Mouse (Mus musculus): Measurements from ENCODE around the gene Olfr1377.
A peak's percentile ranks its signal among the peaks of the same experiment; 100 is the strongest.
"Not testable (repeated sequence)": the region's sequence is repeated elsewhere in the genome, so short reads cannot be mapped to it uniquely, and the experiment has no call there.

The Olfr1377 gene

GRCm38 (mm10) chr11:50981667-50982066 is at the start of gene Olfr1377:
Gene Olfr1377, plus strand, starts transcription at chr11:50981967.
- no peak for DNase-seq (ENCODE audit: low spot score)

GRCm38 (mm10) chr11:50932040-50932439 is 49.7 kb upstream of the Olfr1377 start:
- no peak for DNase-seq (ENCODE audit: low spot score)

- DNase-seq (ENCODE audit: low spot score), result no peak
Observed at GRCm38 (mm10) chr11:50938435-50938834, 43.3 kb upstream of the Olfr1377 start.

GRCm38 (mm10) chr11:50939621-50940366 is 42.0 kb upstream of the Olfr1377 start:
- peak; percentile 10 for DNase-seq (ENCODE audit: low spot score)

GRCm38 (mm10) chr11:50942386-50942785 is 39.4 kb upstream of the Olfr1377 start:
- DNase-seq (ENCODE audit: low spot score), result no peak

- no peak for DNase-seq (ENCODE audit: low spot score)
Observed at GRCm38 (mm10) chr11:50943506-50943905, 38.3 kb upstream of the Olfr1377 start, which contains the start of gene 4933414I15Rik. Gene 4933414I15Rik, minus strand, starts transcription at chr11:50943765.

GRCm38 (mm10) chr11:50952290-50952689 is 29.5 kb upstream of the Olfr1377 start:
- peak; percentile 8 for DNase-seq (ENCODE audit: low spot score)

- DNase-seq (ENCODE audit: low spot score), result no peak
Observed at GRCm38 (mm10) chr11:50953665-50954064, 28.1 kb upstream of the Olfr1377 start, which contains the start of gene Prop1. Gene Prop1, minus strand, starts transcription at chr11:50953765.

- DNase-seq (ENCODE audit: low spot score), result peak; percentile 13
Observed at GRCm38 (mm10) chr11:50964886-50965285, 16.9 kb upstream of the Olfr1377 start.

GRCm38 (mm10) chr11:50966230-50966629 is 15.5 kb upstream of the Olfr1377 start, which contains the start of gene Olfr1378:
Gene Olfr1378, plus strand, starts transcription at chr11:50966530.
- no peak for DNase-seq (ENCODE audit: low spot score)

GRCm38 (mm10) chr11:50977216-50977615 is 4.6 kb upstream of the Olfr1377 start:
- DNase-seq (ENCODE audit: low spot score), result no peak

- DNase-seq (ENCODE audit: low spot score), result no peak
Observed at GRCm38 (mm10) chr11:51003296-51003695, 21.5 kb downstream of the Olfr1377 start, which contains the start of gene Olfr51. Gene Olfr51, plus strand, starts transcription at chr11:51003596.

- peak; percentile 2 for DNase-seq (ENCODE audit: low spot score)
Observed at GRCm38 (mm10) chr11:51011821-51012220, 30.1 kb downstream of the Olfr1377 start.

GRCm38 (mm10) chr11:51013936-51014335 is 32.2 kb downstream of the Olfr1377 start, which contains the start of gene Olfr54:
Gene Olfr54, plus strand, starts transcription at chr11:51014236.
- no peak for DNase-seq (ENCODE audit: low spot score)

GRCm38 (mm10) chr11:51016341-51016740 is 34.6 kb downstream of the Olfr1377 start:
- no peak for DNase-seq (ENCODE audit: low spot score)

- DNase-seq (ENCODE audit: low spot score), result not testable (repeated sequence)
Observed at GRCm38 (mm10) chr11:51026811-51027210, 45.0 kb downstream of the Olfr1377 start.

GRCm38 (mm10) chr11:51029381-51029780 is 47.6 kb downstream of the Olfr1377 start:
- not testable (repeated sequence) for DNase-seq (ENCODE audit: low spot score)

- no peak for DNase-seq (ENCODE audit: low spot score)
Observed at GRCm38 (mm10) chr11:51030225-51030624, 48.5 kb downstream of the Olfr1377 start.

- DNase-seq (ENCODE audit: low spot score), result peak; percentile 16
Observed at GRCm38 (mm10) chr11:51032851-51033250, 51.1 kb downstream of the Olfr1377 start.

GRCm38 (mm10) chr11:51034141-51034540 is 52.4 kb downstream of the Olfr1377 start:
- not testable (repeated sequence) for DNase-seq (ENCODE audit: low spot score)

- no peak for DNase-seq (ENCODE audit: low spot score)
Observed at GRCm38 (mm10) chr11:51035951-51036350, 54.2 kb downstream of the Olfr1377 start.
